Mouse (Mus musculus): ENCODE measurements around the gene 1700019N19Rik. TPM values are rescaled to one million over a fixed set of nuclear protein-coding genes. Genes with fewer than 3 reads are reported as not detected.

1700019N19Rik gene
- polyA plus RNA-seq, 1 experiment from 2014 or later = 0.23 TPM

DNA sequence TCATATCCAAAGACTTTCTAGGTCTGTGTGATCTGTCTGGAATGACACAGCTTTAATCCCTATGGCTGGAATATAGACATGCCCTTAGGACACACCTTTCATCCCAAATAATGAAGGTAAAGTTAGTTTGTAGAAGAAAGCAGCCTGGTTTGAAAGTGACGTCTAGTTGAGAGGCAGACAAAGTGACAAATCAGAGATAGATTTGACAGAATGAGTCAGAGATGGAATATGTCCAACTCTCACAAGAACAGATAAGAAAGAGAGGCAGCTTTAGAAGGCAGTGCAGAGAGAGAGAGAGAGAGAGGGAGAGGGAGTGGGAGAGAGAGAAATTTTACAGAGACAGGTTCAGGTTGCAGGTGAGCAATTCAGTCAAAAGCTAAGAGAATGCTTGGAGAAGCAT, 30.1 kb upstream of the 1700019N19Rik start:
- H3K4me1 ChIP-seq = no peaks in the 10 kb centered on the region
- H3K36me3 ChIP-seq = no peaks in the 10 kb centered on the region
- no peak overlapping the region for H3K4me2 ChIP-seq (replicated peaks)
- no peak overlapping the region for H3K9ac ChIP-seq
- no peak overlapping the region for H3K4me3 ChIP-seq
- WGBS = 73% methylated on average over 1 of the region's 1 CpGs
- ATAC-seq (ENCODE audit: insufficient number of reproducible peaks, insufficient read depth, low FRiP score, low TSS enrichment) = no peak
- no peaks in the 10 kb centered on the region for H3K9me3 ChIP-seq
- no peaks in the 10 kb centered on the region for H3K27me3 ChIP-seq
- no peak overlapping the region for H3K27ac ChIP-seq

DNA sequence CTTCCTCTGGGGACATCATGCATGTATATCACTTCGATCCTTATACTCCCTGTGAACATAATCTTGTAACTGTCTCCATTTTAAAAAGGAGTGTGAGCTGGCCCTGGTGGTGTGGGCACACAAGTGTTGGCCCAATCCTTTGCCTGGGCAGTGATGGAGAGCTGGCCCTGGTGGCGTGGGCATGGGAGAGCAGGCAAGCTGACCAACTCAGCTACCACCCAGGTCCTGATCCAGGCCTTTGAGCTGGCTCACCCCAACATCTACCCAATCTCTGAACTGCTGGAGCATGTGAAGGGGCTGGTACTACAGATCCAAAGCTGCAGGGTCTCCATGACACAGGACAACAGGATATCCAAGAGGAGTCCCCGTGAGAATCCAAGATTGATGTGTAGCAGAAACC, 29.0 kb upstream of the 1700019N19Rik start:
- WGBS = 86% methylated on average over 3 of the region's 3 CpGs
- H3K36me3 ChIP-seq = no peaks in the 10 kb centered on the region
- no peak overlapping the region for H3K4me3 ChIP-seq
- ATAC-seq (ENCODE audit: insufficient number of reproducible peaks, insufficient read depth, low FRiP score, low TSS enrichment) = no peak
- no peak overlapping the region for H3K4me2 ChIP-seq (replicated peaks)
- no peak overlapping the region for H3K9ac ChIP-seq
- no peaks in the 10 kb centered on the region for H3K4me1 ChIP-seq
- no peaks in the 10 kb centered on the region for H3K9me3 ChIP-seq
- no peaks in the 10 kb centered on the region for H3K27me3 ChIP-seq
- H3K27ac ChIP-seq = no peak overlapping the region

DNA sequence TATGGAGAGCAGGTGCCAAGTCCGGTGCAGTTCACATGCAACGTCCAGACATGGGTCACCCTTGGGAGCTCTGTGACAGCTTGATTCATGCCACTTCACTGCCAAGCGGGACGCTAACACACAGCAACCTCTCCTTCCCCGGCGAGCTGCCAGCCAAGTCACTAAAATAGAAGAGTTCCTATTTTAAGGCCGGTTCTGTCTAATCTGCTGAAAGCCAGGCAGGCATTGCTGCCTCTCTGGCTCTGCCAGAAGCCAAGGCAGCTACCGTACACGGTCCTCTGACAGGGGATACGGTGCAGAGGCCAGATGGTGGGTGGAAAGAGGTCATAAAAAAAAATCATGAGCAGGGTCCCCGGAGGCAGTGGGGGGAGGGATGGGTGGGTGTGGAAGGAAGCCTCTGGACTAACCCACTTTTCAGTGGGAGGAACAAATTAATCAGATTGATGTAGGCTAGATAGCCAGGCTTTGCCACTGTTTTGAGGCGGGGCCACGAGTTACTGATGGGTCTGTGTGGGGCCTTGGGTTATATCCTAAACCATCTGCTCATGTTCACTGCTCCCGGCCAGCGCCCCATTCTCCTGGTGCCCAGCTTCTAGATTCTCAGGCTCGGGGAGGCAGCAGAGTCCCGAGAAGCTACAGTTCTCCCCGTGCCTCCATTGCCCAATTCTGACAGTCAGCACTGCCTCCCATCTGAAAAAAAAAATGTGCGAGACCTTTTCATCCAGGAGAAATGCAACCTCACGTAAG, 28.4 kb upstream of the 1700019N19Rik start:
- H3K27ac ChIP-seq = no peak overlapping the region
- no peaks in the 10 kb centered on the region for H3K9me3 ChIP-seq
- no peaks in the 10 kb centered on the region for H3K36me3 ChIP-seq
- no peak overlapping the region for H3K4me2 ChIP-seq (replicated peaks)
- ATAC-seq (ENCODE audit: insufficient number of reproducible peaks, insufficient read depth, low FRiP score, low TSS enrichment) = no peak
- H3K9ac ChIP-seq = no peak overlapping the region
- no peaks in the 10 kb centered on the region for H3K4me1 ChIP-seq
- H3K4me3 ChIP-seq = no peak overlapping the region
- no peaks in the 10 kb centered on the region for H3K27me3 ChIP-seq
- WGBS = 82% methylated on average over 20 of the region's 20 CpGs

DNA sequence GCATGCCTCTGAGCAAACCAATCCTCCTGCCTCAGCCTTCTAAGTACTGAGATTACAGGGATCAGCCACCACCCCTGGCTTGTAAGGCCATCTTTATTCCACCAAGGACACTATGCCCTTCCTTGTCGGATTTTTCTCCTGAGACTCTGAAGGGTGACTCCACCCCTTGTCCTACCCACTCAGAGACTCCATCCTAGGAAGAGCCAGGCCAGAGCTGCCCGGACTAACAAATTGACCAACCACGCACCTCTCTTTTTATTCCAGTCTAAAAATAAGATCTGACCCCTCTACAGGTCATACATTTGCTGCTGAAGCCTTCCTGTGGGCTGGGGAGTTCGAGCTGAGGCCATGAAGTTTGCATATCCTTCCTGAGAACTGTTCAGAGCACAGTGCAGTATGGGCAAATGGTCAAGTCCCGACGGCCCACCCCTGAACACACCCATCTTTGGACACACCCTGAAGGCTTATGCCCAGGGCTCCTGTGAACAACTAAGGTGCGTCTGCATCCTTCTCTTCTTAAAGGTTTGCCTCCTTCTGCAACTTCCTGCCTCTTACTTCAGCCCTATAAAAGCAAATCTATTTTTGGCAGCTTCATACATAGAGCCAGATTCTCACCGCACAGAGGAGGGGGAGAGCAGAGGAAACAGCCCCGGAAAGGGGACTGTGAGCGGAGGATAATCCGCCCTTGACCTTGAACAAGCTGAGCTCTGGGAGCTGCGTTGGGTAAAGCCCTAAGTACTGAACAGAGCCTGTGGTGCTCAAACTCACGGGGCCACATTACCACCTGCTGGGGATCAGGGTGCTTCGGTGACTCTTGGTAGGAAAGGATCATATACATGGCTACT, 24.5 kb upstream of the 1700019N19Rik start:
- Histone ChIP-seq H3K9ac (no peak overlapping the region), H3K9me3 (no peaks in the 10 kb centered on the region), H3K4me2 (replicated peaks) (no peak overlapping the region), H3K27me3 (no peaks in the 10 kb centered on the region), H3K4me3 (no peak overlapping the region), H3K36me3 (no peaks in the 10 kb centered on the region), H3K27ac (no peak overlapping the region), H3K4me1 (no peaks in the 10 kb centered on the region)
- WGBS = 81% methylated on average over 14 of the region's 14 CpGs
- no peak for ATAC-seq (ENCODE audit: insufficient number of reproducible peaks, insufficient read depth, low FRiP score, low TSS enrichment)

DNA sequence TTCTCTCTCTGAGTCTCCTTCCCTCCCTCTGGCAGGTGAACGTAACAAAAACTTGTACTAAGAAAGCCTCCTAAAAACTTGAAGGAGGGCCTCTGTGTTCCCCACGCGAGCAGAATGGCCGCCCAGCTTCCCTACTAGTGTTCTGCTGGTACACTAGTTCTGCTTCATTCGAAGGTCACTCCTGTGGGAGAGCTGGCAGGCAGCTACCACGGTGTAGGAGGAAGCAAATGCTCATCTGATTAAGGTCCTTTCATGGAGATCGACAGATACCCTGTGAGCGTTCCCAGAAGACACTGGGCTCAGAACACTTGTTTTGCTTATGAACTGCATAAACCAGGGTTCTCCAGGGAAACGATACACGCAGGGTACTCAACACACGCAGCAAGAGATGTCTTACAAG, 23.1 kb upstream of the 1700019N19Rik start:
- WGBS = 82% methylated on average over 11 of the region's 11 CpGs

DNA sequence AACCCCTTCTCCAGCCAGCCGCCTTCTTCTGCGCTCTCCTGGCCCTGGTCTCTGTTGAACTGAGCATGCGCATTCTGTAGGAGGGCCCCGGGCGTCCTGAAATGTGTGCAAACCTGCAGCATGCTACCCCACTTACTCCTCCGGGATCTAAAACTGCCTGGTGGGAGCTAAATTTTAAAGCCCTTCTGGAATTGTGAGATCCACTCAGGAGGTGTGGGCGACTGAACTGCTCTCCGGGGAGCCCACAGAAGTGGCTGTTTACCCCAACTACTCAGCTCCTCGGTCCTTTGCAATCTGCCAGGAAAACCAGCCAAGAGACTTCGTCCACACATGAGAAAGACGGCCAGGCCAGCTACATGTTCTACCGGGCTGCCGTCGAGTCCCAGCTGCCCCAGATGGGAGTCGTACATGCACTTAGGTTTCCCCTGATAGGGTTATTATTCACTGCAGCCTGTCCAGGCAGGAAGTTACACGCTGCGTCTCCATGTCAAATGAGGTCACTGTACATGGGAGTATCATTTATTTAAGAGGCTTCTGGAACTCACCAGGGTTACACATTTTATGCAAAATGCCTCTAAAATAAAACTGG, 22.3 kb upstream of the 1700019N19Rik start:
- ATAC-seq (ENCODE audit: insufficient number of reproducible peaks, insufficient read depth, low FRiP score, low TSS enrichment) = no peak
- H3K36me3 ChIP-seq = no peaks in the 10 kb centered on the region
- H3K9me3 ChIP-seq = no peaks in the 10 kb centered on the region
- no peaks in the 10 kb centered on the region for H3K4me1 ChIP-seq
- no peak overlapping the region for H3K4me3 ChIP-seq
- no peak overlapping the region for H3K9ac ChIP-seq
- no peaks in the 10 kb centered on the region for H3K27me3 ChIP-seq
- 74% methylated on average over 17 of the region's 17 CpGs for WGBS
- H3K4me2 ChIP-seq (replicated peaks) = no peak overlapping the region
- H3K27ac ChIP-seq = no peak overlapping the region

More for the DNA sequence above, 23.1 kb upstream of the 1700019N19Rik start:
- Histone ChIP-seq H3K36me3 (no peaks in the 10 kb centered on the region), H3K27me3 (no peaks in the 10 kb centered on the region), H3K9me3 (no peaks in the 10 kb centered on the region), H3K9ac (no peak overlapping the region), H3K4me1 (no peaks in the 10 kb centered on the region), H3K4me2 (replicated peaks) (no peak overlapping the region), H3K4me3 (no peak overlapping the region), H3K27ac (no peak overlapping the region)
- ATAC-seq (ENCODE audit: insufficient number of reproducible peaks, insufficient read depth, low FRiP score, low TSS enrichment) = no peak

DNA sequence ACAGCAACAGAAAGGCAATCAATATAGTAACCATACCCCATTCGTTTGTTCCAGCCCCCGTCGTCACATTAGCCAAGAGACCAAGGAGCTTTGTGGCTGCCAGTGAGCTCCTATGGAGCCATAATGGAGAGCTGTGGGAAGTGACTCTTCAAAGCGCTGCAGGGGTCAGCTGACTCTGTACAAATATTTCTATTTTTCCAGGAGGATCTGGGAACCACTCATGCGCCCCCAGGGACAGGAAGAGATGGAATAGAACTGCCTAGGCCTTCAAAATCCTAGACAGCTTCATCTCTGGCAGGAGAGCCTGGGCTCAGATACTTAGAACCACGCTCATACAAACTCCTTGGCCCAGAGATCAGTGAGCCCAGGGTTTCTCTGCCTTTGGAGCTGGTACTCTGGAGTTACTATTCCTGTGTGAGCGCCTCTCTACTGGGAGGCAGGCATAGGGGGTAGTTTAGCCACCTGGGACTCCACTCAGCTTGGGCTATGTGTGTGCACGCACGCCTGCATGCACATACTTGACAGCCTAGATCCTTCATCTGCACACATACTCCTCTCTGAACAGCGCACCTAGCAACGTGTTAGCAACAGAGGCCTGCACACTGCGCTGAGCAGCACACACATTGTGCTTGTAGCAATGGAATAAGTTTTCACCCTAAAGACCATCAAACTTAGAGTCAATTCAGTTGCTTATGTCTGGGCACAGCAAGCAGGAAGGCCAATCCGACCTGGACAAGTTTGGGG, 21.1 kb upstream of the 1700019N19Rik start:
- no peaks in the 10 kb centered on the region for H3K27me3 ChIP-seq
- no peak overlapping the region for H3K4me3 ChIP-seq
- no peak overlapping the region for H3K4me2 ChIP-seq (replicated peaks)
- H3K9me3 ChIP-seq = no peaks in the 10 kb centered on the region
- H3K9ac ChIP-seq = no peak overlapping the region
- 81% methylated on average over 13 of the region's 13 CpGs for WGBS
- H3K27ac ChIP-seq = no peak overlapping the region
- ATAC-seq (ENCODE audit: insufficient number of reproducible peaks, insufficient read depth, low FRiP score, low TSS enrichment) = no peak
- no peaks in the 10 kb centered on the region for H3K36me3 ChIP-seq
- no peaks in the 10 kb centered on the region for H3K4me1 ChIP-seq

DNA sequence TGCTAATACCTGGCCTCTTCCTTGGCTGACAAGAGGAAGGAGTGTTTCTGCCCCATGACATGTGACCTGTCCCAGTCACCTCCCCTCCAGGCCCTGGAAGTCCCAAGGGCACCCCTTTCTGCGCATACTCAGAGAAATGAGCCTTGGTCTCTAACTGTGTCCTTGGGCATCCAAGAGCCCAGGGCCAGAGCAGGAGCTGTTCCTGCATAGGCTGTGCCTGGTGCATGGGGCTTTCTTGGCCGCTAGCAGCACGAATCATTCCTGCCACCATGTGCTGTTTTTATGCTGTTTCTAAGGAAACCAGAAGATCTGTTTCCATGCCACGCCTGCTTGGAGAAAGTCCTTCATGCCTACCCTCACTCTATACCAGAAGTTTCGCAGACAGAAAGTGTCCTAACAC, 16.3 kb upstream of the 1700019N19Rik start:
- WGBS = 74% methylated on average over 5 of the region's 5 CpGs
- ATAC-seq (ENCODE audit: insufficient number of reproducible peaks, insufficient read depth, low FRiP score, low TSS enrichment) = no peak
- H3K9ac ChIP-seq = no peak overlapping the region
- no peaks in the 10 kb centered on the region for H3K27me3 ChIP-seq
- H3K36me3 ChIP-seq = no peaks in the 10 kb centered on the region
- H3K4me3 ChIP-seq = no peak overlapping the region
- no peak overlapping the region for H3K4me2 ChIP-seq (replicated peaks)
- H3K4me1 ChIP-seq = no peaks in the 10 kb centered on the region
- H3K27ac ChIP-seq = no peak overlapping the region
- H3K9me3 ChIP-seq = no peaks in the 10 kb centered on the region

DNA sequence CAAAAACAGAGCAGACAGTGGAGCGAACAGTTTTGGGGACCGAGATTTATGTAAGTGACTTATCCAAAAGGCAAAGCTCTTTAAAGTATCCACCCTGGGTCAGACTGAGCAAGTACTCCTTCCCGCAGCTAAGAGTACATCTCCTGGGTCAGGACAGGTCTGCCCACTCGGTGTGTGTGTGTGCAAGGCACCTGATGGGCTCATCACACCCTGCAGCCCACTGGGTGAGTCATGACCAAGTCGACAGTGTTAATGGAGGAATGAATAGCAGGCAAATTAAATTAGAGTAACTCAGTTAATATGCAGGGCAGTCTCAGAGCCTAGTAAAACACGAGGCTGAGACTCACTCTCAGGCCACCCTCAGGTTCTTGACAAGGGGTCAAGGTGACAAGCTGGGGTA, 14.6 kb upstream of the 1700019N19Rik start:
- H3K4me2 ChIP-seq (replicated peaks) = no peak overlapping the region
- no peak overlapping the region for H3K27ac ChIP-seq
- ATAC-seq (ENCODE audit: insufficient number of reproducible peaks, insufficient read depth, low FRiP score, low TSS enrichment) = no peak
- H3K9ac ChIP-seq = no peak overlapping the region
- H3K27me3 ChIP-seq = no peaks in the 10 kb centered on the region
- H3K9me3 ChIP-seq = no peaks in the 10 kb centered on the region
- H3K4me1 ChIP-seq = no peaks in the 10 kb centered on the region
- H3K4me3 ChIP-seq = no peak overlapping the region
- WGBS = 80% methylated on average over 6 of the region's 6 CpGs
- H3K36me3 ChIP-seq = no peaks in the 10 kb centered on the region

DNA sequence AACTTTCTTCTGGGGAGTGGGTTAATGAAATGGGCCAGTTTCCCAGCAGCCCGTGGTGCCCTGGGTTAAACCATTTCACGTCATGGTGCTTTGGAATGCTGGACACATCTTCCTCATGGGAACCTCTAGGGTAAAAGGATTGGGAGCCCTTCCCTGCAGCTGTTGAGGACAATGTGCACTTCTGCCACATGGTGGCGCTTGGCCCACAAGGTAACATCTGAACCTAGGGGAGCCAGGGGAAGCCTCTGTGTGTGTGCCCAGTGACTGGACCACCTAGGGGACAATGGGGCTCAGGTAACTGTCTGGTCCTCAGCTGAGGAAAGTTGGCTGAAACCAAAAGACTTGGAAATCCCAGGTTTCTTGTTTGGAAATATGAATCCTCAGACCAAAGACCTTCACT, 12.1 kb upstream of the 1700019N19Rik start:
- no peaks in the 10 kb centered on the region for H3K9me3 ChIP-seq
- H3K4me3 ChIP-seq = no peak overlapping the region
- no peak overlapping the region for H3K9ac ChIP-seq
- no peak overlapping the region for H3K27ac ChIP-seq
- H3K4me2 ChIP-seq (replicated peaks) = no peak overlapping the region
- H3K4me1 ChIP-seq = no peaks in the 10 kb centered on the region
- WGBS = 3% methylated on average over 3 of the region's 3 CpGs
- no peak for ATAC-seq (ENCODE audit: insufficient number of reproducible peaks, insufficient read depth, low FRiP score, low TSS enrichment)
- H3K36me3 ChIP-seq = no peaks in the 10 kb centered on the region
- H3K27me3 ChIP-seq = no peaks in the 10 kb centered on the region

DNA sequence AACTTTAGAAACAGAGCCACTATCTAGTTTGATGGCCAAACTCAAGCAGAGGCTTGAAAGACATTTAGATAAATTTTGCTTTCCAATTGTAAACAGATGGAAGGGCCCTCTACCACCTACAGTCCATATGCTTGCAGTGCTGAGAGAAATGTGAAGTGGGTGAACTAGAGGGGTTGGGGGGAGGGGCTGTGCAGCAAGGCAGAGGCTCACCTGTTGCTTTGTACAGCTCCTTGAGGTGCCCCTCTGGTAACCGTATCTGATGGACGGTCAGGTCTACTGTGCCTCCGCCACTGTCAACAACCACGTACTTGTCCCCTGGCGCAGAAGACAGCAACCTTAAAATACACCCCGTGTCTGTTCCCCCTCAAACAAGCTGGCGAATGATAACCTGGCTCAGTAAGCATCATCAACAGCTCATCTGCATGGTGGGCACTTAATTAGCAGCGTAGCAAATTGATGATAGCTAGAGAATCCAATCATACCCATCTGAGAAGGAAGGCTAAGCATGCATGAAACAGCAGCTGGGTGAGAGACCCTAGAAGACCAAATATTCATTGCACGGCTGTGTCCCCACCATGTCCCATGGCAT, 11.0 kb upstream of the 1700019N19Rik start:
- no peaks in the 10 kb centered on the region for H3K27me3 ChIP-seq
- no peaks in the 10 kb centered on the region for H3K4me1 ChIP-seq
- H3K27ac ChIP-seq = no peak overlapping the region
- H3K4me3 ChIP-seq = no peak overlapping the region
- WGBS = 88% methylated on average over 9 of the region's 9 CpGs
- no peak overlapping the region for H3K4me2 ChIP-seq (replicated peaks)
- no peaks in the 10 kb centered on the region for H3K9me3 ChIP-seq
- no peak overlapping the region for H3K9ac ChIP-seq
- ATAC-seq (ENCODE audit: insufficient number of reproducible peaks, insufficient read depth, low FRiP score, low TSS enrichment) = no peak
- H3K36me3 ChIP-seq = no peaks in the 10 kb centered on the region

All from embryonic facial prominence, embryonic 12.5 days (tissue).